Mouse (Mus musculus) midbrain, embryonic 10.5 days (tissue): ENCODE data around the gene Mbnl2. TPM values are rescaled to one million over a fixed set of nuclear protein-coding genes. Genes with fewer than 3 reads are reported as not detected.

Source experiments
- DNase-seq: peaks from one replicate; pipeline ENCODE4 v3.0.0-alpha.2; 2017; ENCODE audit warnings: low spot score
- H3K27ac ChIP-seq: fragments of 300-500 bp; sonication (generic); replicated peaks from 2 replicates; pipeline ENCODE4 v1.5.1; 2016; ENCODE audit warnings: mild to moderate bottlenecking
- H3K27me3 ChIP-seq: fragments of 300-500 bp; sonication (generic); 2 replicates; pipeline ENCODE4 v1.6.1; 2016; ENCODE audit warnings: low read depth, mild to moderate bottlenecking; ENCODE audit not compliant: poor library complexity, severe bottlenecking
- H3K36me3 ChIP-seq: fragments of 300-500 bp; sonication (generic); 2 replicates; pipeline ENCODE4 v1.6.1; 2016; ENCODE audit warnings: mild to moderate bottlenecking, moderate library complexity
- H3K4me1 ChIP-seq: fragments of 300-500 bp; sonication (generic); 2 replicates; pipeline ENCODE4 v1.6.1; 2016
- H3K4me3 ChIP-seq: fragments of 300-500 bp; sonication (generic); 2 replicates; pipeline ENCODE4 v1.5.1; 2016; ENCODE audit warnings: mild to moderate bottlenecking, moderate library complexity
- H3K9me3 ChIP-seq: fragments of 300-500 bp; sonication (generic); replicated peaks from 2 replicates; pipeline ENCODE4 v1.6.1; 2016; ENCODE audit warnings: mild to moderate bottlenecking
- WGBS: fragments of 180-500 bp; shearing (Covaris S2); methylation state at CpG from one replicate; pipeline ENCODE4 v1.1.7; 2016; 5-methylcytosine and 5-hydroxymethylcytosine counted together
- polyA plus RNA-seq: library from polyadenylated mRNA; unstranded; fragments of >200 nt; fragmentation: Nextera tagmentation; extraction: Ambion mirVana; gene quantifications from 2 replicates; pipeline ENCODE4 v1.2.1, GENCODE M21; 2016

Mbnl2 gene
- polyA plus RNA-seq, 1 experiment from 2014 or later: 24.0 TPM

DNA sequence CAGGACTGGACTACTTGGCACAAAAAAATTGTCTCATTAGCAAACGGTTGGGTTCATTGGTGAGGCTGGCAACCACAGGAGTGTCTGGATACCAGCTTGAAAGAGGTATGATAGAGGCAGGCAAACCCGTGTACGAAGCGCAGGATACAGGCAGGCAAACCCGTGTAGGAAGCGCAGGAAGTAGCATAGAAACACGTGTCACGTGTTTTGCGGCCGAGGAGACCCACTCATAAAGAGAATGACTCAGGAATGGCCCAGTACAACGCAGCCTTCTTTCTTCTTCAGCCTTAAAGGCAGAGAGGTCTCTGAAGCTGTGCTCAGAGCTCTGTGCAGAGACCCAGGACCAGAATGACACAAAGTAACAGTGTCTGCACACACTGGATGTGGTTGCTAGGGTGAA is 13.9 kb upstream of the Mbnl2 start:
- Histone ChIP-seq H3K4me1 (no peaks in the 10 kb centered on the region), H3K27me3 (no peaks in the 10 kb centered on the region), H3K27ac (no peak overlapping the region), H3K36me3 (no peaks in the 10 kb centered on the region), H3K9me3 (no peaks in the 10 kb centered on the region), H3K4me3 (no peak overlapping the region)
- 88% methylated on average over 11 of the region's 11 CpGs for WGBS
- DNase-seq: no peak

DNA sequence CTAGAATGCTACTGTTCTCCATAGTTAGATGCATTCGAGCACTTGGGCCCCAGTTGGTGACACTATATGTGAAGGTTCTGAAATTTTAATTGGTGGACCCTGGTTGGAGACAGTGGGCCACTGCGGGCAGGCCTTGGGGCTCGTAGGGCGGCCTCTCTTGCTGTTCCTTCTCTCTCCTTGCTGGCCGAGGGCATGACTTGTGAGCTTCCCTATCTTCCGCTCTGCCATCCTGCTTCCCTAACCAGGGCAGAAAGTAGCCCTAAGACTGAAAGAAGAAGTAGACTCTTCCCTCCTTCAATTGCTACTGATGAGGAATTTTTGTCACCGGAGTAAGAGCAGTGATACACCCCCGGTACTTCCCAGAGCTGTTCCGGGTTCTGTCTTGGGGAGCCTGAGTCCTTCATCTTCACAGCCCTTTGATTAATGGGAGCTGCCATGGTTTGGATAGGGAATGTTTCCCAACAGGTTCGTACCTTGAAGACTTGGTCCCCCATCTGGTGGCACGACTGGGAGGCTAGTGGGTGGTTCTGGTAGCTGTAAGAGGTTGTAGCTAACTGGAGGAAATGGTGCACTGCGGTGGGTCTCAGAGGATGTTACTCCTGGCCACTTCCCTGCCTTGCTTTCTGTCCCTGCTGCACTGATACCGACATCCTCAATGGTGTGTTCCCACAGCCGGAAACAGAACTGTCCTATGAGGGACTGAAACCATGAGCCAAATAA is 12.6 kb upstream of the Mbnl2 start:
- Histone ChIP-seq H3K4me1 (no peaks in the 10 kb centered on the region), H3K36me3 (no peaks in the 10 kb centered on the region), H3K9me3 (no peaks in the 10 kb centered on the region), H3K4me3 (no peak overlapping the region), H3K27me3 (no peaks in the 10 kb centered on the region), H3K27ac (no peak overlapping the region)
- DNase-seq: no peak
- 91% methylated on average over 14 of the region's 14 CpGs for WGBS

DNA sequence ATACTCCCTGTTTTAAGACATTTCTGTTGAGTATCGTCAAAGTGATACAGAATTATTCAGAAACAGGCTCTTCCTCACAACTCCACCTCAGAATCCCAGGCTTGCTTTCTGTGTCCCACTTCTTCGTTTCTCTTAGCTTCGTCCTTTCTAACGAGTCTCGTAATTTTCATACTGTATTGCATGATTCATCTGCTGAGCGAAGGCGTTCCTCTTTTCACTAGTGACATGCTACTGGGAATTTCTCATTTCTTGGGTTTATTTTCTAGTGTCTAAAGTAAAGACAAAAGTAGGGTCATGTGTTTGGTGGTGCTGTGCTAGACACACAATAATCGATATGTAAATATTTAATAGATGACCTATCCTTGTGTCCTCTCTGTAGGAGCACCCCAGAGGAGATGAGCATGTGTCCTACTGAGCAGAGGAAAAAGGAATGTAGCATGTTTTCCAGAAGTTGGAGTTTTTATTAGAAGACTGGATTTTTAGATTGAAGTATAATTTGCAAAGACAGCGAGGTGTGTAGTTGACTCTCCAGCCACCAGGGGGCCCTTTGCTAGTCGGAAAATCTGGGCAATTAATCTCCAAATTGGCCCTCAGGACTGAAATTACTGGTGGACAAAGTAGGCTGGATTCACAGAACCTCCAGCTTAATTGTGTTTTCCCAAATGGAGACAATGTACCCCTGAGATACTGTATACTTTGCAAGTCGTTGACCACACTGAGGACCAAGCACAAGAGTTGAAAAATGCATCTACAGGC is 11.9 kb upstream of the Mbnl2 start:
- Histone ChIP-seq H3K9me3 (no peaks in the 10 kb centered on the region), H3K27me3 (no peaks in the 10 kb centered on the region), H3K27ac (no peak overlapping the region), H3K36me3 (no peaks in the 10 kb centered on the region), H3K4me1 (no peaks in the 10 kb centered on the region), H3K4me3 (no peak overlapping the region)
- DNase-seq: no peak
- WGBS: 80% methylated on average over 11 of the region's 11 CpGs

DNA sequence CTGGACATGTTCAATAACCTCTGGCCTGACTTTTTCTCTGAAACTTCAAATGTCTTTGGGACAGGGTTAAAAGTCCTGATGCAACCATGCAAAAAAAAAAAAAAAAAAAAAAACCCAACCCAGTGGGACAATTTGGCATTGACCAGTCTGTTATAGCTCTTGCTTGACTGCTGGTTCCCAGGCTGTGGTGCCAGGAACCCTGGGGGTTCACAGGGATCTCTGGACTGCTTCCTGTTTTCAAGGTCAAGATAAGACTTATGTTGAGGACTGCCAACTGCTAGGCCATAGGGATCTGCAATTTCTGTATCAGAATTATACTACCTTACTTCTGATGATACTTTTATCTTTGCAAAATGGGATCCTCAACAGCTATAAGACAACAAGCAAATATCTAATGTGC is 9.6 kb upstream of the Mbnl2 start:
- Histone ChIP-seq H3K9me3 (no peaks in the 10 kb centered on the region), H3K27me3 (no peaks in the 10 kb centered on the region), H3K4me1 (no peaks in the 10 kb centered on the region), H3K36me3 (no peaks in the 10 kb centered on the region), H3K27ac (no peak overlapping the region), H3K4me3 (no peak overlapping the region)
- DNase-seq: no peak

DNA sequence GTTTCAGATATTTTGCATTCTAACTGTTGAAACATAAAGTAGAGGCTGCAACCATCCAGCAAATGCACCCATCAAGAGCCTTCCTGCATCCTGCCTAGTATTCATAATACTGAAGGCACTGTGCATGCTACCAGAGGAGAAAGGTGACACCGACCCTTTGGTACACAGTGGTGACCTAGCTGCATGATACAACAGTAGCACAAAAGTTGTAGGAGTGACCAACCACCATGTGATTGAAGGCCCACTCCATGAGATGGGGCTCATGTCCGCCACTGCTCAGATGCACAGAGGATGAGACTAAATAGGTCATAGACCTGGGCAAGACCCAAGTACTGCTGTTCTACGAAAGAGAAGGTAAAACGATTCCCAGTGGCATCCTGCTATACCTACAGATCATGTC is 8.3 kb upstream of the Mbnl2 start:
- DNase-seq: no peak
- H3K36me3 ChIP-seq: no peaks in the 10 kb centered on the region
- no peaks in the 10 kb centered on the region for H3K9me3 ChIP-seq
- no peaks in the 10 kb centered on the region for H3K4me1 ChIP-seq
- 89% methylated on average over 4 of the region's 4 CpGs for WGBS
- H3K27me3 ChIP-seq: no peaks in the 10 kb centered on the region
- no peak overlapping the region for H3K4me3 ChIP-seq
- H3K27ac ChIP-seq: no peak overlapping the region

DNA sequence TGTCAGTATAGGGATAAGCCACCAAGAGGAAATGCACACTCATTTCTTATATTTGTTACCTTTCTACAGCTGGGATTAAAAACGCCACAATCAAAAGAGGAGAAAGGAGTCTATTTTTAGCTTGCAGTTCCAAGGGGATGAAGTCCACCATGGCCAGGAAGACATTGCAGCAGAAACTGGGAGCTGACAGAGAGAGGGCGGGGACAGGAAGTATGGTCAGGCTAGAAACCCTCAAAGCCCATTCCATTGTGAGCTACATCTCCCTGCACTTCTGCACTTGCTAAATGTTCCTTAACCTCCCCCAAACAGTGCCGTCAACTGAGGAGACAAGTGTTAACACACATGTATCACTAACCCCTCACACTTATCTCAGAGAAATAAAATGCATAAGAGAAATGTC is 5.4 kb upstream of the Mbnl2 start:
- peaks cover 11% of the 10 kb centered on the region for H3K4me1 ChIP-seq
- H3K27me3 ChIP-seq: no peaks in the 10 kb centered on the region
- DNase-seq: no peak
- 75% methylated on average over 3 of the region's 3 CpGs for WGBS
- H3K9me3 ChIP-seq: no peaks in the 10 kb centered on the region
- no peak overlapping the region for H3K27ac ChIP-seq
- H3K4me3 ChIP-seq: no peak overlapping the region
- H3K36me3 ChIP-seq: no peaks in the 10 kb centered on the region

DNA sequence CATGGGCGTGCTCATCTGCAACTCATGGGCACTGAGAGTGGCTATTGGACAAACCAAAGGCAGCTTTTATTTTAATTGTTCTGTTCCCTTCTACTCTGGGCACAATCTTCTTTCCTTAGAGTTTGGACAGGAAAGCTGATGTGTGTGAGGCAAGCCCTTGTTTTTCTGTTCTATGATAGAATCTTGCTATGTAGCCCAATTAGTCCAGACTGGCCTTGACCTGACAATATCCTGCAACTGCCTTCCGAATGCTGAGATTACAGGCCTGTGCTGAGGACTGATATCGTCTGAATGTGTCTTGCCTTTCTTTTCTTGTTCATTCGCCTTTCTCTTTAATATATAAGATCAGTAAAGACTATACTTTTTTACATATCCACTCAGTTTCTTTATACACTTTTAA is 4.8 kb upstream of the Mbnl2 start:
- DNase-seq: no peak
- H3K27me3 ChIP-seq: no peaks in the 10 kb centered on the region
- peaks cover 14% of the 10 kb centered on the region for H3K4me1 ChIP-seq
- no peaks in the 10 kb centered on the region for H3K36me3 ChIP-seq
- H3K4me3 ChIP-seq: no peak overlapping the region
- H3K27ac ChIP-seq: no peak overlapping the region
- no peaks in the 10 kb centered on the region for H3K9me3 ChIP-seq
- 84% methylated on average over 4 of the region's 4 CpGs for WGBS

DNA sequence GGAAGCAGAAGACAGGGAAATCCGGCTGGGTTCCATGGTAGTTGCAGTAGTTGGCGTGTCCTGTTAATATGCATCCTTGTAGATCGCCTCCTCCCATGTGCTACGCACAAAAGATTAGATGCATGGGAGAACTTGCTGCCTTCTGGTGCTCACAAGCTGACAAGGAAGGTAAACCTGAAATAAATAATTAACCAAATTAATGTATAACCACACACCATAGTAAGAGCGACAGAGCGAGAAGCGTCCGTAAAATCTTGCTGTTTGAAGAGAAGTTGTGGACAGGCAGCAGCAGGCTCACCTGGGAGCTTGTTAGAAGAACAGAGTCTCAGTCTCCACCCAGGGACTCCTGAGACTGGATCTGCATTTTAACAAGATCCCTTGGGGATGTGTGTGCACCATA is 4.4 kb upstream of the Mbnl2 start:
- Histone ChIP-seq H3K4me1 (peaks cover 14% of the 10 kb centered on the region), H3K27ac (no peak overlapping the region), H3K4me3 (no peak overlapping the region), H3K9me3 (no peaks in the 10 kb centered on the region), H3K27me3 (no peaks in the 10 kb centered on the region), H3K36me3 (no peaks in the 10 kb centered on the region)
- DNase-seq: no peak
- WGBS: 89% methylated on average over 8 of the region's 8 CpGs

DNA sequence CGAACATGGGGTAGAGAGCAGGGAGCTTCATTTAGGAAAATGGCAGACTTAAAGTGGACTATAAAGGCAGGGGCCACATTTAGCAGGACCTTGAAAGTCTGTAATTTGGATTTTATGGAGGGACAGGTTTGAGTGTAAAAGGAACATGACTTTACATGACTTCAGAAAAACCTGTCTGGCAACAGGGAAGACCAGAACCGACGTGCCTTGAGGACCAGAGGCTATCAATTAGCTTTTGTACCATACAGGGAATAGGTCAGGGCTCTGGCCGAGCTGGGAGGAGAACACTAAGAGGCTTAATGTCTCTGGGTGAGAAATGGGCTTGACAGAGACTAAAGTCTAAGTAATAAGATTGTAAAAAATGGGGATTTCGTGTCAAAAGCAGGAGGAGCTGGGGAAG is 1.7 kb upstream of the Mbnl2 start:
- H3K4me1 ChIP-seq: peaks cover 40% of the 10 kb centered on the region

DNA sequence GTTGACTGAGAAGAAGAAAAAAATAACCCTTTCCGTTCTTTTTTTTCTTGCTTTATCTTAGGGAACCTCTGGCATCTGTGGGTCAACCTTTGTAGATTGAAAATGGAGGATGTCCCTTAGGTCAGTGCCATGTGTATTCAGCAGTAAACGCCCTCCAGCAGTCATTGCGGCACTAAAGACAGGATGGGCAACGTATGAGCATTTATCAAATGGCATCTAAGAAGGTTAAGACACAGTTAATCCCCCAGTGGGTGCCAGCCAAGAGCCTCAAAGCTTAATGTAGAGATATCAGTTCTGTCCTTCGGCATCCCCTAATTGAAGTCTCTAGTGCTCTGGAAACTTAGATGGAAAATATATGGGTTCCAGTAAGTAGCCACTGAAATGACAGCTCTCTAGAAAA is 723 bp upstream of the Mbnl2 start:
- H3K9me3 ChIP-seq: no peaks in the 10 kb centered on the region
- no peaks in the 10 kb centered on the region for H3K27me3 ChIP-seq
- WGBS: 60% methylated on average over 5 of the region's 5 CpGs
- H3K4me1 ChIP-seq: peaks cover 49% of the 10 kb centered on the region
- peak overlapping the region; percentile 74 for H3K4me3 ChIP-seq
- H3K36me3 ChIP-seq: no peaks in the 10 kb centered on the region
- H3K27ac ChIP-seq: peak overlapping the region; percentile 86
- no peak for DNase-seq

More for the DNA sequence above, 1.7 kb upstream of the Mbnl2 start:
- no peak for DNase-seq
- Histone ChIP-seq H3K4me3 (no peak overlapping the region), H3K9me3 (no peaks in the 10 kb centered on the region), H3K27ac (no peak overlapping the region), H3K27me3 (no peaks in the 10 kb centered on the region), H3K36me3 (no peaks in the 10 kb centered on the region)
- WGBS: 64% methylated on average over 5 of the region's 5 CpGs

DNA sequence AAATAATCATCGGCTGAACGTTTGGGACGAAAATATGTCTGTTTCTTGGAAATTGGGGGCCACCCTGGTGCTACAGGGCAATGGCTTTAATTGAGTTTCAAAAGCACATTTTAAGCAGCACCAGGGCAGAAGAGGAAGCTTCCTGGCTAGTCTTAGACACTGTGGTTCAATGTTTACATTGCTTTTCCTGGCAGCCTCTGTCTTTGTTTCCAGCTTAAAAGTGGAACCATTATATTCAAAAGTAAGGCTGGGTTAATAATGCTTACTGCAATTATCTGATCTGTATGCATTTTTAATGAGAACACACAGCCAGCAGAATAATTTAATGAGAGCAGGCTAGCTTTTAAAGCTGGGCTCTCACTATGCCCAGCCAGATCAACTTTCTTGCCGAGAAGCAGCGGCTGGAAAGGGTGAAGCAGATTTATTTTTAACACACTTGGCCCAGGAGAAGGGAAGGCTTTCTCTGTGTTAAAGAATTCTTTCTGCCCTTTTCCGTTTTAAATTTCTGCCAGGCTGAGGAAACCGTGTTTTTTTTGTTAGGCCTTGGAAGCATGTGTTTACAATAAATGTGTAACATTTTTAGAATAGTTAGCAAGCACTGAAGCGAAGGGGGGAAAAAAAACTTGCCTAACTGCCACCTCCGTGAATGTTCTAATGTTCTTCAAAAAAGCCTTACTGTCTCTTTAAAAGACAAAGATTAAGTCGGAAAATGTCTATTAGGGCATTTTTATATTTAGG is 1.0 kb downstream of the Mbnl2 start:
- Histone ChIP-seq H3K27ac (peak overlapping the region; percentile 86), H3K4me1 (peaks cover 62% of the 10 kb centered on the region), H3K36me3 (no peaks in the 10 kb centered on the region), H3K27me3 (no peaks in the 10 kb centered on the region), H3K4me3 (peak overlapping the region; percentile 74), H3K9me3 (no peaks in the 10 kb centered on the region)
- DNase-seq: no peak
- 28% methylated on average over 10 of the region's 10 CpGs for WGBS

DNA sequence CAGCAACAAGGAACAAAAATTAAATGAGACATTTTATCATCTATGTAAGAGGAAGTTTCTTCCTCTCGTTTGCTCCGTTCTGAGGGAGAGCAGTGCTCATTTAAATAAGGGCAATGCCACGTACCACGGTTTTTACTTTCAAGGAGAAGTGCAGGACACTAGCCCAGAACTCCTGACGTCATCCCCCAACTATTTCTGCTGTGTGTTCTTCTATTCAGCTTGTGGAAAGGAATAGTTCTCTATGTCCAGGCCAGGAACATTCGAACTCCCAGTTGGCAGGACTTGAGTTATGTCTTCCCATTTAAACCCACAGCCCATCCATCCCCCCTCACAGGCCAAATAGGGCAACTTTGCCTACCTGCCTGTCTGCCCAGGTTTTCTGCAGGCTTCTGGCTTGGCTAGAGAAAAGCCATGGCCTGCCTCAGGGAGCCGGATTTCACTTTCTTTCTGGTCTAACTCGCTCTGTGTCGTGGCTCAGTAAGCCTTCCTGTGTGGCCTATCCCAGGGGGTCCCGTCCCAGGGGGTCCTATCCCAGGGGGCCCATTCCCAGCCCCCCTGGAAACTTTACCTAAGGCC is 1.7 kb downstream of the Mbnl2 start:
- Histone ChIP-seq H3K27ac (peak overlapping the region; percentile 86), H3K4me3 (peak overlapping the region; percentile 74), H3K9me3 (no peaks in the 10 kb centered on the region), H3K27me3 (no peaks in the 10 kb centered on the region), H3K4me1 (peaks cover 62% of the 10 kb centered on the region), H3K36me3 (no peaks in the 10 kb centered on the region)
- peak; percentile 34 for DNase-seq
- WGBS: 37% methylated on average over 10 of the region's 10 CpGs
